Mouse (Mus musculus) cerebellum, adult 2 months (tissue): ENCODE measurements around the gene Lrrn4. TPM values are rescaled to one million over a fixed set of nuclear protein-coding genes. Genes with fewer than 3 reads are reported as not detected.
A peak's percentile ranks its signal among the peaks of the same experiment; 100 is the strongest.

Experiments used
- DNase-seq, 2 experiments: peaks; one replicate each; pipeline ENCODE4 v3.0.0; 2021
- H3K27ac ChIP-seq: fragments of 200-500 bp; 2 replicates; pipeline ENCODE4 v1.5.1; 2012; ENCODE audit warnings: low read length, control low read depth, inconsistent platforms; ENCODE audit not compliant: insufficient read depth
- H3K27me3 ChIP-seq: fragments of 200-500 bp; 2 replicates; pipeline ENCODE4 v1.6.1; 2012; ENCODE audit warnings: inconsistent platforms, mild to moderate bottlenecking, low read length, moderate library complexity; ENCODE audit not compliant: control insufficient read depth, insufficient read depth
- H3K4me1 ChIP-seq: fragments of 200-500 bp; 2 replicates; pipeline ENCODE4 v1.6.1; 2011; ENCODE audit warnings: low read length; ENCODE audit not compliant: control insufficient read depth, insufficient read depth
- H3K4me3 ChIP-seq: fragments of 200-500 bp; replicated peaks from 2 replicates; pipeline ENCODE3; 2011; ENCODE audit warnings: mild to moderate bottlenecking, low read depth, low read length, control low read depth; ENCODE audit not compliant: insufficient read depth
- CTCF ChIP-seq: fragments of 200-500 bp; IDR thresholded peaks from 2 replicates; pipeline ENCODE4 v1.5.1; 2011; ENCODE audit warnings: low read depth, mild to moderate bottlenecking, control low read depth, low read length, moderate library complexity, borderline replicate concordance; ENCODE audit not compliant: insufficient read depth
- POLR2A ChIP-seq: fragments of 200-500 bp; IDR thresholded peaks from 2 replicates; pipeline ENCODE4 v1.6.1; 2011; ENCODE audit warnings: low read length, control low read depth, borderline replicate concordance; ENCODE audit not compliant: insufficient read depth
- WGBS: fragments of 180-500 bp; shearing (Covaris S2); methylation state at CpG from one replicate; pipeline ENCODE4 v1.1.7; 2018; 5-methylcytosine and 5-hydroxymethylcytosine counted together
- polyA plus RNA-seq: library from polyadenylated mRNA; depleted of rRNA; stranded (reverse); fragments of >200 nt; gene quantifications from 2 replicates; pipeline ENCODE4 v1.2.3, GENCODE M21; 2012

Gene Lrrn4
- polyA plus RNA-seq, 1 experiment, result 0.23 TPM

DNA sequence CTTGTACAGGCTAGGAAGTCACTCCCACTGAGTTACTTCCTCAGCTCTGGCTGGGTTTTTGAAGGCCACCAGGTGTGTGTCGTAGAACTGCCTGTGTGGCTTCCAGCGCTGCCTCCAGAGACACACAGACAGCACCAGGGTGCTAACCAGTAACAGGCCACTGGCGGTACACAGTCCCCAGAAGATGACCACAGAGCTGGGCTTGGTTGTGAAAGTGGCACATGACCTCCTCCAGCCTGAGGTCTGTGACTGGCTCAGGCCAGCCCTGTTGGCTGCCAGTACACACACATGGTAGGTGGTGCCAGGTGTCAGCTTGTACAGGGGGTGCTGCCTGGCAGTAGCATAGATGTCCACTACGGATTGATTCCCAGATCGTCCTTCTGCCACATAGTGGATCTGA, 11.0 kb downstream of the Lrrn4 start:
- H3K27me3 ChIP-seq, result no peaks in the 10 kb centered on the region
- no peak overlapping the region for H3K4me3 ChIP-seq
- H3K27ac ChIP-seq, result no peak overlapping the region
- TF ChIP-seq POLR2A, result no peak
- no peak for TF ChIP-seq CTCF
- 36% methylated on average over 5 of the region's 5 CpGs for WGBS
- DNase-seq, result no peak
- peaks cover 5% of the 10 kb centered on the region; the same call in 1 of the 2 replicates for H3K4me1 ChIP-seq

DNA sequence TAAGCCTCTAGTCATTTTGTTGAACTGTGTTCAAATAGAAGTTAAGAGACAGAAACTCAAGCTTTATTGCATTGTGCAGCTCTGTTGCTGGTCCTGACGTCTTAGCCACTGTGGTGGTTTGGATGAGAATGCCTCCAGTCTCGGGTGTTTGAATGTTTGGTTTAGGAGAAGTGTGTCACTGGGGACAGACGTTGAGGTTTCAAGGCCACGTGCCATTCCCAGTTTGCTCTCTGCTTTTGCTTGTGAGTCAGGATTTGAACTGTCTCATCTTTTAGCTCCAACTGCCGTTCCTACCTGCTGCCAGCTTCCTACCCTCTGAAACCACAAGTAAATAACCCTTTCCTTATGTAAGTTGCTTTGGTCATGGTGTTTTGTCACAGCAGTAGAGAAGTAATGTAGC, 13.2 kb downstream of the Lrrn4 start:
- H3K4me1 ChIP-seq, result peaks cover 5% of the 10 kb centered on the region; the same call in 1 of the 2 replicates
- WGBS, result 81% methylated on average over 5 of the region's 5 CpGs
- H3K27ac ChIP-seq, result no peak overlapping the region
- no peak overlapping the region for H3K4me3 ChIP-seq
- no peaks in the 10 kb centered on the region for H3K27me3 ChIP-seq
- no peak for DNase-seq
- TF ChIP-seq CTCF, result no peak
- TF ChIP-seq POLR2A, result no peak

DNA sequence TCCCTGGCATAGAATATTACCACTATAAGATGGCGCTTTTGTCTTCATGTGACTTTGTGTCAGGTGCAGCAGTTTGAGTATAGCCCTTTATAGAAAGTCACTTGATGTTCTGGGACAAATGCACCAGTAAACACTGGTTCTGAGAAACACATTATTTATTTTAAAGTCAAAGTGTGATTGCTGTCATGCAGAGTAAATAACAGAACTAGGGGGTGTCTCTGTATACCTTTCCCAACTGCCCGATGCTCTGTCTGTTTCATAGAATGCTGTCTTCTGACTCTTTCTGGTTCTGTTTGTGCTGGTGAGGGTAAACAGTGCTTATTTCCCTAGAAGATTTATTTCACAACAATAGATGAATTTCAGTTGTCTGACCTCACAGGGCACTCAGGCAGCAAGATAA, 17.4 kb downstream of the Lrrn4 start:
- DNase-seq, result no peak
- Histone ChIP-seq H3K27ac (no peak overlapping the region), H3K27me3 (no peaks in the 10 kb centered on the region), H3K4me3 (no peak overlapping the region), H3K4me1 (no peaks in the 10 kb centered on the region)
- 97% methylated on average over 2 of the region's 2 CpGs for WGBS
- TF ChIP-seq CTCF, result no peak
- no peak for TF ChIP-seq POLR2A

DNA sequence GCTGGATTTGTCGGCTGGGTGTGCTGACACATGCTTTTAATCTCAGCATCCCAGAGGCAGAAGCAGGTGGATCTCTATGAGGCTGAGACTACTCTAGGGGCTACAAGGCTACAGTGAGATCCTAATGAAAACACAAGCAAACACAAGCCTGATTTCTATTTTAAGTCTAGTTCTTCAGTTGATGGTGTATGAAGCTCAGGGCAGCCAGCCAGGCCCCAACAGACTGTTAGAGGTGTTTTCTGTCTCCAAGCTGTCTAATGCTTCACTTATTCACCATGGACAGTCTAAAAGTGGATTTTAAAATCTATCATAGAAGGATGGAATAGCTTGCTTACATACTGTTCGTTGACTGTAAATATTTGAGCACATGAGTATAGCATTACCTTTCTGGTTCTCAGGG, 19.2 kb downstream of the Lrrn4 start:
- H3K27ac ChIP-seq, result no peak overlapping the region
- 77% methylated on average over 2 of the region's 2 CpGs for WGBS
- no peak for TF ChIP-seq CTCF
- TF ChIP-seq POLR2A, result no peak
- H3K4me1 ChIP-seq, result no peaks in the 10 kb centered on the region
- no peak overlapping the region for H3K4me3 ChIP-seq
- DNase-seq, result peak; percentile 17 to 38
- H3K27me3 ChIP-seq, result no peaks in the 10 kb centered on the region

DNA sequence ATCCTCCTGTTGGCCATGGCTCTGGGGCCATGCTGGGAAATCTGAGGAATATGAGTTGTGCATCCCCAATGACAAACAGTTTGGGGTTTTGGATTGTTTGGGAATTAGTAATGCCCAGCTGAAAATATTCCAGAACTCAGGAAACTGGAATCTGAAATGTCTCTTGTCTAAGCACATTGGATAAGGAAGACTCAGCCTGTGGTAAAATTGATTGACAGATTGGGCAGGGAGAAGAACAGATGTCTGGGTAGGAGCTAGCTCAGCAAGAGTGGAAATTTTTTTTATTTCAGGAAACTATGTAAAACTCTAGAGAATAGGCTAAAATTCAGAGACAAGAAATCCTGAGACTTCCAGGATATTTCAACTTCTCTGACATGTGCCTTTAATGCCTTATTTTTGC, 20.3 kb downstream of the Lrrn4 start:
- no peak for DNase-seq
- H3K27ac ChIP-seq, result no peak overlapping the region
- H3K4me1 ChIP-seq, result no peaks in the 10 kb centered on the region
- no peak for TF ChIP-seq CTCF
- TF ChIP-seq POLR2A, result no peak
- no peaks in the 10 kb centered on the region for H3K27me3 ChIP-seq
- H3K4me3 ChIP-seq, result no peak overlapping the region

DNA sequence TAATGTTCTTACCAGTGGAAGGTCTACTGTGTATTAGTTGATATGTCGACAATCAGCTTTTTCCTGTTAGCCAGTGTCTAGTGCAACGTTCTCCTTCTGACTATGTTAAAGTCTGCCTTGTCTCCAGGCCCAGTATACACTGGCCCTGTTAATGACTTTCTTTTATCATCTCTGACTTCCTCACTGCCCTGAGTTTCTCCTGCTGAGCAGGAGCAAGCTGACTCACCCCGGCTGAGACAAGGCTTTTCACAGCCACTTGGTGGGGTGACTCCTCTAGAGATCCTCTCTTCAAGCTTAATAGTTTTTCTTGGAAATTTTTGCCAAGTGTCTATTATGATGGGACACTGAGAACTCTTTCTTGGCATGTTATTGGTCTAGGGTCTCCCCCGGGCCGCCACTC, 24.4 kb downstream of the Lrrn4 start:
- no peak for DNase-seq
- 68% methylated on average over 5 of the region's 5 CpGs for WGBS
- 0 out of 2 replicates have a peak, but pooled peaks cover 2% of the 10 kb centered on the region for H3K4me1 ChIP-seq
- H3K27ac ChIP-seq, result no peak overlapping the region
- no peak for TF ChIP-seq POLR2A
- TF ChIP-seq CTCF, result no peak
- no peaks in the 10 kb centered on the region for H3K27me3 ChIP-seq
- no peak overlapping the region for H3K4me3 ChIP-seq

DNA sequence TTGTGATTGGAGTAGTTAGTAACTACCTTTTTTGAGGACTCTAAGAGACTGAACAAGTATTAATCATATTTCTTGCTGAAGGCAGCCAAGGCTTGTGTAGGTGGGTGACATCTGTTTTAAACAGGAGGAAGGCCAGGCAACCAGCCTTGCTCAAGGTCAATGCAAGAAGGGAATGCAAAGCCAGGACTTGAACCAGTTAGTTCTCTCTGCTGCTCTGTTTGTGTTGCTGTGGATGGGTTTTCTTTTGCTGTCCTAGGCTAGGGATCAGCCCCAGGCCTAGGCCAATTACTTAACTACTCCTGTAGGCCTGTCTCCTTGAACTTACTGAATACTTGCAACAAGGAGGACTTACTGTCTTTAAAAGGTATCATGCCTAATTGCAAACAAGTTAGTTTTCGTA, 27.6 kb downstream of the Lrrn4 start:
- 0 out of 2 replicates have a peak, but pooled peaks cover 2% of the 10 kb centered on the region for H3K4me1 ChIP-seq
- no peak for TF ChIP-seq POLR2A
- no peak for TF ChIP-seq CTCF
- H3K27ac ChIP-seq, result no peak overlapping the region
- no peak overlapping the region for H3K4me3 ChIP-seq
- H3K27me3 ChIP-seq, result no peaks in the 10 kb centered on the region
- DNase-seq, result no peak
- 94% methylated on average over 1 of the region's 1 CpGs for whole genome bisulfite sequencing

DNA sequence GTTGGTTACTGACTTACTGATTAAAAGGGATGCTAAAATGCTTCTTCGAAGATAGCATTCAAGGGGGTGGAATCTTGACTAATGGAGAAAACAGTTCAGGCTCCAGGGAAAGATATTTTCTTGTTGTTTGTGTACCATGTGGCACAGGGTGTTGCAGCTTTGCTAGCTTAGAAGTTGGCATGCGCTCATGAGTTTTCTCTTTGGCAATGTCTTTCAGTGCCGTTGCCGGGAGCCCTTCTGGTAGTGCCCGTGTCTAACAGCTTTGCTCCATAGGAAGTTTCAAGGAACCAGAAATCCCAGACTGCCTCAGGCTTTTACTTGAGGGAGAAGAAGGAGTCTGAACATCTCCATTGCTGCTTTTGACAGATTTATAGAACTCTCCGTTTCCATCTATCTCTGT, 31.6 kb downstream of the Lrrn4 start:
- Histone ChIP-seq H3K4me3 (no peak overlapping the region), H3K27ac (no peak overlapping the region), H3K4me1 (0 out of 2 replicates have a peak, but pooled peaks cover 5% of the 10 kb centered on the region), H3K27me3 (no peaks in the 10 kb centered on the region)
- DNase-seq, result peak in 1 of 2 experiments; percentile 30
- TF ChIP-seq POLR2A (no peak), CTCF (no peak)
- 27% methylated on average over 6 of the region's 6 CpGs for WGBS

DNA sequence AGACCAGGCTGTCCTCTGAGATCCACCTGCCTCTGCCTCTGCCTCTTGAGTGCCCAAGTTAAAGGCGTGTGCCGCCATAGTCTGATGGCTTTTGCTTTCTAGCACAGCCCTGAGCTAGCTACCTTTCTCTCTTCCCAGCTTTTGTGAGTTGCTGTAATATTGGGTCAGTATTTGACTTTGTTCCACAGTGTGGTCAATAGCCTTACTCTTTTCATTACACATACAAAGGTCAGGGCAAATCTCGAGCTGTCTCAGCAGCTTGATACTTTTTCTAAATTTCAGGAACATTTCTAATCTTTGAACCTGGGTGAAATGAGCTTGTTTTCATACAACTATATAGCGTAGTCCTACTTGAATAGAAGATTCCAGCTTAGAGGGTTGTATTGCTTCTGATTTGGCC, 32.3 kb downstream of the Lrrn4 start:
- no peak for DNase-seq
- Histone ChIP-seq H3K27ac (no peak overlapping the region), H3K4me1 (0 out of 2 replicates have a peak, but pooled peaks cover 5% of the 10 kb centered on the region), H3K4me3 (no peak overlapping the region), H3K27me3 (no peaks in the 10 kb centered on the region)
- WGBS, result 92% methylated on average over 4 of the region's 4 CpGs
- TF ChIP-seq CTCF (no peak), POLR2A (no peak)
